Mouse (Mus musculus) lung, adult 2 months (tissue): ENCODE measurements around the gene Ptcd1.

ENCODE experiments used
- CTCF ChIP-seq: fragments of 200-500 bp; IDR thresholded peaks from 2 replicates; pipeline ENCODE4 v1.5.1; 2011; ENCODE audit warnings: mild to moderate bottlenecking, low read length, control low read depth; ENCODE audit not compliant: insufficient read depth
- POLR2A ChIP-seq: fragments of 200-500 bp; IDR thresholded peaks from 2 replicates; pipeline ENCODE4 v1.6.1; 2011; ENCODE audit warnings: low read depth, mild to moderate bottlenecking, control low read depth, low read length, borderline replicate concordance; ENCODE audit errors: extremely low read depth

- TF ChIP-seq CTCF (no peak), POLR2A (no peak)
Measured at GRCm38 (mm10) chr5:145102706-145103105, 64.2 kb downstream of the Ptcd1 start.
